Mouse (Mus musculus) A20 (cell line): ENCODE measurements around the gene Defb45.

Experiments used
- DNase-seq: peaks from one replicate; pipeline ENCODE4 v3.0.0-alpha.2; 2011; ENCODE audit warnings: low read depth, low spot score

Gene Defb45

GRCm38 (mm10) chr2:152607746-152608145 lies 8.5 kb upstream of the Defb45 start:
- DNase-seq = no peak

- DNase-seq = peak; percentile 32
Measured at GRCm38 (mm10) chr2:152604057-152604456, 4.9 kb upstream of the Defb45 start, which contains the start of gene Defb36. TSS of gene Defb36 (plus strand) at chr2:152604327.

GRCm38 (mm10) chr2:152601275-152601960 lies 2.2 kb upstream of the Defb45 start:
- no peak for DNase-seq

- no peak for DNase-seq
Measured at GRCm38 (mm10) chr2:152600076-152600475, 877 bp upstream of the Defb45 start.

- peak; percentile 18 for DNase-seq
Measured at GRCm38 (mm10) chr2:152589021-152589420, 10.2 kb downstream of the Defb45 start.

GRCm38 (mm10) chr2:152588450-152588849 lies 10.7 kb downstream of the Defb45 start:
- no peak for DNase-seq

- DNase-seq = peak; percentile 51
Measured at GRCm38 (mm10) chr2:152586926-152587560, 12.2 kb downstream of the Defb45 start.

GRCm38 (mm10) chr2:152580612-152581011 lies 18.6 kb downstream of the Defb45 start:
- DNase-seq = peak; percentile 30

GRCm38 (mm10) chr2:152580107-152580506 lies 19.1 kb downstream of the Defb45 start, which contains the start of gene Defb19:
TSS of gene Defb19 (minus strand) at chr2:152580312.
- DNase-seq = no peak

GRCm38 (mm10) chr2:152573484-152573883 lies 25.7 kb downstream of the Defb45 start:
- no peak for DNase-seq

GRCm38 (mm10) chr2:152572114-152572794 lies 26.9 kb downstream of the Defb45 start, which contains the start of gene Defb21:
TSS of gene Defb21 (plus strand) at chr2:152572744.
- peak; percentile 26 for DNase-seq

GRCm38 (mm10) chr2:152570313-152570712 lies 28.9 kb downstream of the Defb45 start:
- DNase-seq = no peak

- no peak for DNase-seq
Measured at GRCm38 (mm10) chr2:152569881-152570280, 29.3 kb downstream of the Defb45 start.

GRCm38 (mm10) chr2:152569038-152569437 lies 30.2 kb downstream of the Defb45 start, which contains the start of gene Gm17416:
TSS of gene Gm17416 (plus strand) at chr2:152569338.
- no peak for DNase-seq

GRCm38 (mm10) chr2:152556655-152557054 lies 42.5 kb downstream of the Defb45 start:
- peak; percentile 51 for DNase-seq

GRCm38 (mm10) chr2:152553774-152554423 lies 45.3 kb downstream of the Defb45 start:
- DNase-seq = peak; percentile 38

GRCm38 (mm10) chr2:152548124-152548523 lies 51.1 kb downstream of the Defb45 start:
- DNase-seq = no peak

- peak; percentile 33 for DNase-seq
Measured at GRCm38 (mm10) chr2:152544691-152545090, 54.5 kb downstream of the Defb45 start.

- DNase-seq = no peak
Measured at GRCm38 (mm10) chr2:152543478-152543877, 55.7 kb downstream of the Defb45 start.
